Mouse (Mus musculus): Measurements from ENCODE around the gene Sass6. TPM values are rescaled to one million over a fixed set of nuclear protein-coding genes. Genes with fewer than 3 reads are reported as not detected.
"Not testable (repeated sequence)": the region's sequence is repeated elsewhere in the genome, so short reads cannot be mapped to it uniquely, and the experiment has no call there.

Sass6 gene
- 1 to 10 TPM; 9.3 to 10.0 TPM for total RNA-seq (2021)

DNA sequence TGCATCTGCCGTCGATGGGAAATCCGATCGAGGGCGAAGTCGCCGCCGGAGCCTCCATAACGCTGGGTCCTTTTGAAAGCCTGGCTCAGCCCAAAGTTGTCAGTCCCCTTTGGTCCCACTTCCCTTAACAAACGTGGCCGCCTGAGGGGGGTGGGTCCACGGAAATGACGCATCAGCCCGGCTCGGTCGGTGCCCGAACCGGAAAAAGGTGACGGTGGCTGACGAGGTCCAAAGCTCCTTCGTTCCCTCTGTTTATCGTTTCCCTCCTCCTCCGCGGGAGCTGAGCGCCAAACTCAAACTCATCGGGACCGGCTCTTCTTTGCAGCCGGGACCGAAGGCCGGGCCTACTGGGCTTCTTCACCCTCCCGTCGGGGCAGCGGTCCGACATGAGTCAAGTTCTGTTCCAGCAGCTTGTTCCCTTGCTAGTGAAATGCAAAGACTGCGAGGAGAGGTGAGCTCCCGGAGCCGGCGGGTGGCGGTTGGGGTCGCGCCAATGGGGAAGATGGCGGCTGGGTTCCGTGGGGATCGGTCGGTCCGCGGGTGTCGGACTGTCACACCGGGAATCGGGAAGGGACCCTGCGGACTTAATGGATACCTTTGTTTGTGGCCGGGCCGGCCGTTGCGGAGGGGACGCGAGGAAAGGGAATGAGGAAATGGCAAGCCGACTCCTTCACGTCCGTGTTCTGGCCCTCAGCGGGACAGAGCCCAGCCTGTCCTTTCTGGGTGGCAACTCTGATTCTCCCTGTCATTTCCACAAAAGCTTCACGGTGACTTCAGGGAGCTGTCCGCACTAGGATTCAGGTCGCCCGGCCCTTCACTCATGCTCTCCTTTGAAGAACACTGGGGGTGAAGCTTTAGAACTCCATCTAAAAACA is at the start of gene Sass6:
TSS of gene Sass6 (plus strand) at position 255 of the 875 bp plus-strand sequence.
- DNase-seq = peak; percentile 99

GRCm38 (mm10) chr3:116547430-116547829 is 47.4 kb upstream of the Sass6 start:
- DNase-seq = no peak

DNA sequence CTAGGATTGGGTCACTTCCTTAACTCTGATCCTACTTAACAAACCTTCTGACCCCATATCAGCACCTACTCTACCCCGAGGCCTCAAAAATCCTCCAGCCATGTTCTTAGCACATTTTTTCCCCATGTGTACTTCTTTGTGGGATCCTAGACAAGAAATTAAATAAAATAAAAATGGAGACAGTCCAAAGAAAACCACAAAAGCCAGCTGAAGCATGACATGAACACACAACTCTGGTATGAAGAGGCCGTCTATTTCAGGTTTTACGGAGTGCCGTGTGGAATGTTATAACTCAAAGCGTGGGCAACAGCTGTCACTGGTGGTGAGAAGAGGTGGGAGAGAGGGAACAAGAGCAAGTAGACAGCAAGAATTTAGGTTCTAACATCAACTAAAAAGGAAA is 43.4 kb upstream of the Sass6 start:
- no peak for DNase-seq

- not testable (repeated sequence) for DNase-seq
Measured at GRCm38 (mm10) chr3:116561315-116561714, 33.5 kb upstream of the Sass6 start.

DNA sequence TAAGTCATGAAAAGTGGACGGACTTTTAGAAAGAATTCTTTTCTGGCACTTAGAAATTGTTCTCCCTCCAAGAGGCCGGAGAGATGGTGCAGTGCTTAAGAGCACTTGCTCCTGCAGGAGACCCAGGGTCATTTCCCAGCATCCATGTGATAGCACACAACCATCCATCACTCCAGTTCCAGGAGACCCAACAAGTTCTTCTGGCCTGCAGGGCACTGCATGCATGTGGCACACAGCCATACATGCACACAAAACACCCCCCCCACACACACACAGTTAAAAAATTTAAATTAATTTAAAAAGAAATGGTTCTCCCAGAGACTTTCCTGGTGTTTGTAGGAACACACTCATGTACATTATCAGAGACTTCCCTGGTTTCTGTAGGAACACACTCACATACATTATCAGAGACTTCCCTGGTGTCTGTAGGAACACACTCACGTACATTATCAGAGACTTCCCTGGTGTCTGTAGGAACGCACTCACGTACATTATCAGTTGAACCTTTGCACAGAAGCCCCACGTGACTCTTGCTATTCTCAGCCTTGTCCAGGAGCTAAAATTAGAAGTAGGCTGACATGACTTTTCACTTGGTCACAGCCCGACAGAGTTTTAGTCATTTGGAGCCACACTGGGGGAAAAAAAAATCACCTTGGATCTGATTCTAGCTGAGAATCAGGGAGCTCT is 32.2 kb upstream of the Sass6 start, which contains the start of gene Lrrc39:
TSS of gene Lrrc39 (plus strand) at position 566 of the 687 bp plus-strand sequence.
- DNase-seq = peak; percentile 44

GRCm38 (mm10) chr3:116563095-116563492 is 31.7 kb upstream of the Sass6 start:
- no peak for DNase-seq

DNA sequence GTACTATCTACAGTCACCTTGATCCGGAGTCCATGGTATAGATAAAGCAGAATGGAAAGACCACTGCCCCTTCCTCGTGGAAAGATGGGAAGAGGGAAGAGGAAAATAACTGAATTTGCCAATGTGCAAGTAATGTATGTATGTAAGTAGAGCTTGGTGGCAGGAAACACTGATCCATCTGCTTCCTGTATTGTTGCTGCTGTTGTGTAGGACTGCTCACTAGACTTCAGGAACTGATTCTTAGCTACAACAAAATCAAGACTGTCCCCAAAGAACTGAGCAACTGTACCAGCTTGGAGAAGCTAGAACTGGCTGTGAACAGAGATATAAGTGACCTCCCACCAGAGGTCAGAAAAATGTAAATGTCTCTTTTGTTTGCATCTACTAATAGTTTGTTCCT is 24.2 kb upstream of the Sass6 start:
- no peak for DNase-seq

DNA sequence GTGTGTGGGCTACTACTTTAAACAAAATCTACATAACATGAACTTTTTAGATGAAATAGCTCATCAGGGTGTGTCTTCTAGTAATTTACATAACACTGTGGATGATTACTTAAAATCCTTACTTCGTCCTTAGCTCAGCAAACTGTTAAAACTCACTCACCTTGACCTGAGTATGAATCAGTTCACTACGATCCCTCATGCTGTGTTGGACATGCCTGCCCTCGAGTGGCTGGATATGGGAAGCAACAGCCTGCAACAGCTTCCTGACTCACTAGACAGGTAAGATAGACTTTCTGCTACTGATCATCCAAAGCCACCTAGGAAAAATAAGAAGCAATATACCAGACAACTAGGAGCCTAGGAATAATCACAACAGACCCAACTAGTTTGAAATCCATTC is 17.5 kb upstream of the Sass6 start:
- DNase-seq = no peak

- no peak for DNase-seq
Measured at GRCm38 (mm10) chr3:116582201-116582600, 12.6 kb upstream of the Sass6 start.

GRCm38 (mm10) chr3:116594076-116594727 is 580 bp upstream of the Sass6 start:
- no peak for DNase-seq

DNA sequence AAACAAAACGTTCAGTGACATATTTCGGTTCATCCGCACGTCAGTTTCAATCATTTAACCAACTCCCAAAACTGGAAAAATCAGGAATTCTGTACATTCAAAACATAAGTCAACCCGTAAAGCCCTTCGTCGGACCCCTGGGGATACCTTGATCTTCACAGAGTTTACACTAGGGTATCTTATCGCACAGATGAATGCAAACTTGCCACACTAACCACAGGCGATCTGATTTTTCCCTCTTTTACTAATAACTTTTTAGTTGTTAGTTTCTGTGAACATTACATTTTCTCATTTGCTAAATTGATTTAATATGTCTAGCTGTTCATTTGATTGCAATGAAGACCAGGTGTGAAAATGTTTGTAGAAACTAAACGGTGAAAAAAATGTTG is 815 bp downstream of the Sass6 start:
- DNase-seq = no peak

DNA sequence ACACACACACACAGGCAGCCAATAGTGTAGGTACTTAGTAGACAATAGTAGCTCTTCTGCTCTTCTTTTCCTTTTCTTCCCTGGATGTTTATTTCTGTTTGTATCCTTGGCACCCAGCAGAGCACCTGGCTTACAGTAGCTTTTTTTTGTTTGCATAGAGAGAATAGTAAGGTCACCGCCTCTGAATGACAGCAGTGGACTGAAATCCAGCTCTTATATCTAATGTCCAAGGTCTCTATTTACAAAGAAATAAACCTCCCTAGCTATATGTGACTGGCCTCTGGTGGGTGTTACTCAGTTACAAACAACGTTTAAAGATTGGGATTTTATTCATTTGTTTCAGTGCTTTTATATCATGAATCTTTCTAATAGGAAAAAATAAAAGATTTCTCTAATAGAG is 4.9 kb downstream of the Sass6 start:
- DNase-seq = no peak

DNA sequence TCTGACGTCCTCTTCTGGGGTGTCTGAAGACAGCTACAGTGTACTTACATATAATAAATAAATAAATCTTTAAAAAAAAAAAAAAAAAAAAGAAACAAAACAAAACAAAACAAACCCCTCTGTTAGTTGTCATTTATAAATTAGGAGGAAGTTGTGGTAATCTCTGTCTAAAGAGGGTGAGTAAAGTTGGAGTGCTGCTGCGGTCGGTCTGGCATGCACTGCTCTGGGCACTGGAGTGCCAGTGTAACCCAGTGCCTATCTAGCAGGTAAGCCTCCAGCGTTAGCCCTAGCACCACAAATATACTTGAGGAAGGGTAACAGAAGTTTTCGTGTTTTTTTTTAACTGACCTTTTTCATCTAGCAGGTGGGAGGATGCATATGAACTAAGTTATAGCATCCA is 6.2 kb downstream of the Sass6 start:
- DNase-seq = no peak

DNA sequence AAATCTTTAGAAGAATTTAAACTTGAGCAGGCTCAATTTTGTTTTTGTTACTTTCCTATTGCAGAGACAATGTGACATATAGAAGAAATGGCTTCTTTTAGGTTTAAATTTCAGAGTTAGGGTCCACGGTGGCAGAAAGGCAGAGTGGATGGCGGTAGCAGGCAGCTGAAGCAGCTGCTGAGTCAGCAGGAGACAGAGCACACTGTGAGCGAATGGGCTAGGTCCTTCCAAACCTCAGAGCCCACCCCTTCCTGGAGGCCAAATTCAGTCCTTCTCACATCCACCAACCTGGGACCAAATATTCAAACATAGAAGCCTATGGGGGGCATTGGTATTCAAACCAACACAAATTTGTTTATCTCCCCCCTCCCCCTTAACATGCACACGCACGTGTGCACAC is 7.0 kb downstream of the Sass6 start:
- no peak for DNase-seq

DNA sequence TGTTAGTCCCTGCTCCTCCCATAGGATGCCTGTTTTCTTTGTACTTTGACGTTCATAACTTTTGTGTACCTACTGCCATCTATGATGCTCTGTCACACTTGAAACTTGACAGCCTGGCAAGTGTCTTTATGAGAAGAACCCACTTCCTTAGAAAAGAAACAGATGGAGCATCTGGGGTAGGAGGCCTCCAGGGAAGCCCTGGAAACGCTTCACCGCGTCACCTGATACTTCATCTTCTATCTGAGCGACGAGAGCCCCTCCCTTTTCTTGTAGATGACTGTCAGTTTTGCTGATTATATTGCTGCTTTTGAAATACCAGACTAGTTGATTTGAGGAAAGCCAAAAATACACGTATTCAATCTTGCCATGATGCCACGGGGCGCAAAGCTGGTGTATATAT is 9.8 kb downstream of the Sass6 start:
- no peak for DNase-seq

DNA sequence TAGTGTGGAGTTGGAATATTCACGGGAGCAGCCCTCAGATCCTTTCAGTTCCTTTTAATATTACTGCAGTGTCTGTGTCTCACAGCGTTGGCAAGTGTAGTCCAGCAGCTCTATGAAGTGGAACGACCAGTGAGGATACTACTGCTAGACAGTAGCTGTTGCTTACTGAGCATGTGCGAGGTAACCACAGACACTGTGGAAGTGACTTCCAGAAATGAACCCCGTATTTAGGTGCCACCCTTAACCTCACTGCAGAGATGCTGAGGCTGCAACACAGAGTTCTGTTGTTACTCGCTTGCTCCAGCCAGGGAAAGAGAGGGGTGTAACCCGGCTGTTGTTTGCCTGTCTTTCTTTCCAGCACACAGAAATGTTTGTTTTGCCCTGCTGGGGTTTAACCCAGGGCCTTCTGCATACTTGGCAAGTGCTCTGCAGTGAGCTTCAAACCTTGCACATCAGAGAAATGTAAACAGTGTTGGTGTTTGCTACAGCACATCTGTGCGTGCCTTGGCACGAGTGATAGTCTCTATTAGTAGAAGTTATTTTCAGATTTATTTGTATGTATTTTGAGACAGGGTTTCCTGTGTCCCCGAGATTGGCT is 19.6 kb downstream of the Sass6 start, which contains the start of gene Trmt13:
TSS of gene Trmt13 (minus strand) at position 293 of the 598 bp plus-strand sequence.
- no peak for DNase-seq

GRCm38 (mm10) chr3:116615318-116616068 is 20.7 kb downstream of the Sass6 start:
- DNase-seq = no peak

DNA sequence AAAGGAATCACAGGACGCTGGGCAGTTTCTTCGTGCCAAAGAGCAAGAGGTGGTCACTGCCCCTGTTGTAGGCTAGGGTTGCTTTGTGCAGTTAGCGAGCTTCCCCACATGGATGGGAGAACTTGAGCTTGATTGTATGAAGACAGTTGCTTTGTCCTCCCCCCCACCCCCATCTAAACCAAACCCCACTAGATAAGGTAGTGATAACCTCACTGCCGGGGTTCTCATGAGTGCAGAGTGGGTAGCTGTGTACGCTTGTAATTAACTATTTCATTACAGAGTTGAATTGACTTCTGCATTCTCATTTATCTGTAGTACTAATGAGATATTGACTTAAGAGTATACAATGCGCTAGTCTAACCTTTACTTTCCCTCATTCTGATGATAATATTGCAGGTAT is 24.1 kb downstream of the Sass6 start:
- no peak for DNase-seq

DNA sequence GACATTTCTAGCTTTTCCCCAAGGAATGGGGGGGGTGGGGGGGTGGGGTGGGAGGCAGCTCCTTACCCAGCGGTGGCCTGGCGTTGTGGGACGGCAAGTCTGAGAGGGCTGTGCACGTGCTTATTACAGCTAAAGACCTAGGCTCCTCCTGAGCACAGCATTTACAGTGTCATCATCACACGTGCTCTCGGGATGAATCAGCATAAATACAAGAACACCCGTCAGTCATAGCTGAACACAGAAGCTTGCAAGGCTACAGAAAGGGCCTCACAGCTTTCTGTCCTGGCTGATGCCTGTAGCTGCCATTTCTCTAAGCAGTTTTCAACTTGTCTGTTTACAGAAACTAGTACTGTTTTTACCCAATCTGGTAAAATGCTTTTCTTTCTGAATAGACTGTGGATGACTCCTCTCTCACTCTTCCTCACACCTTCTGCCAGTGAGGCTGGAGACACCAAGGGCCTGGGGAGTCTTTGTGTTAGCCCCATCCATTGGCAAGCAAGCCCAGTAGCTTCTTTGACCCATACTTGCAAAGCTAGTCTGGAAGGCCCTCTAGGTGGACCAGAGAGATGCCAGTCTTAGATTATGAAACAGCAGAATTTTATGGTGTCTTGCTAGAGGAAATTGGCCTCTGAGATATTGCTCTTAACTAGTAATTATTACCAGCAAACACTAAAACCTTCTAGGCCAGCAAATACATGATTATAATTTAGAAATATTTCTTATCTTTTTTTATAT is 26.0 kb downstream of the Sass6 start:
- DNase-seq = no peak

DNA sequence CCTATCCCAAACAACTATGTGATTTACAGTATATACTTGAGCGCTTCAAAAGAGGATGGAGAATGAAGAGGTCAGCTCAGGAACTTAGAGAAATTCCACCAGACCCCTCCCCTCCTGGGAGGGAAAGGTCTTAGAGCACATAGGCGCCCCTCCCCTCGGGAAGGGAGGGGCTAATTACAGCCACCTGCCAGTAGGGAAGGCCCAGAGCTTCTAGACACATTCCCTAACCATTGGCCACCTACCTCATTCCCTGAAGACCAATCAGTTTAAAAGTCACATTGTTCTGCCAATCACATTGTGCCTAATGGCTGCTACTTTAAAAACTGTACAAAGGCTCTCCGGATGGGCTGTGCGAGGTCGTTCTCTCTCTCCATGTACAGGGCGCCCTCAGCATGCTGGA is 27.9 kb downstream of the Sass6 start:
- no peak for DNase-seq

GRCm38 (mm10) chr3:116631459-116631858 is 36.7 kb downstream of the Sass6 start:
- DNase-seq = no peak

Data from heart, postnatal 4 days (tissue).